Mouse (Mus musculus) myocyte (in vitro differentiated cells): ENCODE measurements around the gene Alkbh1. TPM values are rescaled to one million over a fixed set of nuclear protein-coding genes. Genes with fewer than 3 reads are reported as not detected.

Experiments
- H3K27me3 ChIP-seq: one replicate; pipeline ENCODE4 v1.6.1; 2011; ENCODE audit not compliant: control insufficient read depth, insufficient read depth, insufficient read length
- H3K36me3 ChIP-seq: one replicate; pipeline ENCODE4 v1.6.1; 2011; ENCODE audit not compliant: control insufficient read depth, insufficient read depth
- H3K4me2 ChIP-seq: one replicate; pipeline ENCODE4 v1.6.1; 2011; ENCODE audit warnings: low read depth, control low read depth
- H3K4me3 ChIP-seq: one replicate; pipeline ENCODE4 v1.5.1; 2011; ENCODE audit warnings: mild to moderate bottlenecking, control low read depth, moderate library complexity
- H3K79me2 ChIP-seq: one replicate; pipeline ENCODE4 v1.6.1; 2011; ENCODE audit not compliant: control insufficient read depth, insufficient read depth
- H3ac ChIP-seq: one replicate; pipeline ENCODE4 v1.6.1; 2011; ENCODE audit not compliant: control insufficient read depth, insufficient read length
- CEBPB ChIP-seq: IDR thresholded peaks from 2 replicates; pipeline ENCODE4 v1.6.1; 2011; ENCODE audit warnings: mild to moderate bottlenecking, moderate library complexity; ENCODE audit not compliant: poor library complexity, insufficient read depth, severe bottlenecking
- E2F4 ChIP-seq: IDR thresholded peaks from one replicate; pipeline ENCODE4 v1.6.1; 2011; ENCODE audit warnings: mild to moderate bottlenecking, control low read depth, moderate library complexity; ENCODE audit not compliant: insufficient read depth
- MAX ChIP-seq: IDR thresholded peaks from one replicate; pipeline ENCODE4 v1.6.1; 2011; ENCODE audit warnings: low read depth, mild to moderate bottlenecking, control low read depth
- MYOD1 ChIP-seq, 3 experiments: IDR thresholded peaks; one replicate each; pipeline ENCODE4 v1.6.1; 2011; ENCODE audit warnings: control low read depth in 2 of 3, low read depth in 2 of 3, mild to moderate bottlenecking in 2 of 3, moderate library complexity in 1 of 3; ENCODE audit not compliant: insufficient read length in 2 of 3, control insufficient read depth in 1 of 3
- MYOG ChIP-seq, 3 experiments: IDR thresholded peaks; one replicate each; pipeline ENCODE4 v1.6.1; 2011; ENCODE audit warnings: control low read depth in 2 of 3, low read depth in 2 of 3, mild to moderate bottlenecking in 2 of 3; ENCODE audit not compliant: insufficient read length in 2 of 3, control insufficient read depth in 1 of 3, insufficient read depth in 1 of 3
- POLR2A ChIP-seq: IDR thresholded peaks from one replicate; pipeline ENCODE4 v1.6.1; 2011; ENCODE audit warnings: low read depth, mild to moderate bottlenecking, control low read depth, moderate library complexity; ENCODE audit not compliant: insufficient read length
- POLR2AphosphoS2 ChIP-seq: IDR thresholded peaks from one replicate; pipeline ENCODE4 v1.6.1; 2011; ENCODE audit warnings: low read depth, control low read depth; ENCODE audit not compliant: insufficient read length
- REST ChIP-seq: IDR thresholded peaks from one replicate; pipeline ENCODE4 v1.6.1; 2011; ENCODE audit warnings: mild to moderate bottlenecking, control low read depth, moderate library complexity; ENCODE audit not compliant: insufficient read depth, insufficient read length
- SRF ChIP-seq: IDR thresholded peaks from one replicate; pipeline ENCODE4 v1.6.1; 2011; ENCODE audit warnings: low read depth; ENCODE audit not compliant: control insufficient read depth, insufficient read length
- TCF12 ChIP-seq: IDR thresholded peaks from one replicate; pipeline ENCODE4 v1.6.1; 2011; ENCODE audit warnings: mild to moderate bottlenecking, control low read depth; ENCODE audit not compliant: poor library complexity, insufficient read depth, severe bottlenecking
- TCF3 ChIP-seq: IDR thresholded peaks from one replicate; pipeline ENCODE4 v1.6.1; 2011; ENCODE audit warnings: low read depth, control low read depth; ENCODE audit not compliant: insufficient read length
- USF1 ChIP-seq: IDR thresholded peaks from one replicate; pipeline ENCODE4 v1.6.1; 2011; ENCODE audit warnings: low read depth, mild to moderate bottlenecking, control low read depth, moderate library complexity
- polyA plus RNA-seq: library from polyadenylated mRNA; unstranded; fragments of >200 nt; fragmentation: generic; extraction: Trizol; gene quantifications from one replicate; pipeline ENCODE4 v1.2.1, GENCODE M21; 2012; ENCODE audit warnings: missing spikeins

The Alkbh1 gene
- polyA plus RNA-seq, 1 experiment: 9.3 TPM

- no peak for TF ChIP-seq SRF
- TF ChIP-seq REST: no peak
- TF ChIP-seq MYOD1 (IDR thresholded peaks at IDR 0.05; ENCODE audit: control insufficient read depth in 1 of 3, insufficient read length in 2 of 3, low read depth in 2 of 3): no peak
- no peak for TF ChIP-seq MAX
- no peak for TF ChIP-seq POLR2AphosphoS2
- no peak for TF ChIP-seq CEBPB
- Histone ChIP-seq H3K4me3 (no peak overlapping the region), H3ac (no peak overlapping the region), H3K27me3 (no peaks in the 10 kb centered on the region), H3K36me3 (no peaks in the 10 kb centered on the region), H3K4me2 (no peak overlapping the region), H3K79me2 (no peaks in the 10 kb centered on the region)
Measured at GRCm38 (mm10) chr12:87416690-87417089, 27.1 kb downstream of the Alkbh1 start.

- no peak overlapping the region for H3ac ChIP-seq
- H3K27me3 ChIP-seq: no peaks in the 10 kb centered on the region
- no peak overlapping the region for H3K4me3 ChIP-seq
- TF ChIP-seq TCF3 (no peak), MYOG (IDR thresholded peaks at IDR 0.05; ENCODE audit: control insufficient read depth in 1 of 3, insufficient read depth in 1 of 3, insufficient read length in 2 of 3, low read depth in 2 of 3) (no peak), SRF (no peak), CEBPB (no peak), USF1 (no peak), POLR2A (no peak), E2F4 (no peak), TCF12 (no peak), REST (no peak), MYOD1 (IDR thresholded peaks at IDR 0.05; ENCODE audit: control insufficient read depth in 1 of 3, insufficient read length in 2 of 3, low read depth in 2 of 3) (no peak), POLR2AphosphoS2 (no peak), MAX (no peak)
- H3K4me2 ChIP-seq: no peak overlapping the region
- H3K36me3 ChIP-seq: no peaks in the 10 kb centered on the region
- H3K79me2 ChIP-seq: no peaks in the 10 kb centered on the region
Measured at GRCm38 (mm10) chr12:87415358-87415757, 28.5 kb downstream of the Alkbh1 start.

GRCm38 (mm10) chr12:87413179-87413790 lies 30.5 kb downstream of the Alkbh1 start:
- H3K27me3 ChIP-seq: no peaks in the 10 kb centered on the region
- H3ac ChIP-seq: no peak overlapping the region
- no peak overlapping the region for H3K4me3 ChIP-seq
- H3K4me2 ChIP-seq: no peak overlapping the region
- H3K79me2 ChIP-seq: no peaks in the 10 kb centered on the region
- H3K36me3 ChIP-seq: no peaks in the 10 kb centered on the region
- TF ChIP-seq MYOD1 (IDR thresholded peaks at IDR 0.05; ENCODE audit: control insufficient read depth in 1 of 3, insufficient read length in 2 of 3, low read depth in 2 of 3) (no peak), E2F4 (no peak), TCF3 (no peak), MAX (no peak), POLR2A (no peak), SRF (no peak), USF1 (no peak), REST (no peak), MYOG (IDR thresholded peaks at IDR 0.05; ENCODE audit: control insufficient read depth in 1 of 3, insufficient read depth in 1 of 3, insufficient read length in 2 of 3, low read depth in 2 of 3) (no peak), TCF12 (no peak), CEBPB (no peak), POLR2AphosphoS2 (no peak)

GRCm38 (mm10) chr12:87410999-87411398 lies 32.8 kb downstream of the Alkbh1 start:
- TF ChIP-seq TCF3 (no peak), MYOD1 (IDR thresholded peaks at IDR 0.05; ENCODE audit: control insufficient read depth in 1 of 3, insufficient read length in 2 of 3, low read depth in 2 of 3) (no peak)
- H3K4me3 ChIP-seq: no peak overlapping the region
- no peaks in the 10 kb centered on the region for H3K79me2 ChIP-seq
- no peak overlapping the region for H3K4me2 ChIP-seq
- H3ac ChIP-seq: no peak overlapping the region
- H3K27me3 ChIP-seq: no peaks in the 10 kb centered on the region
- H3K36me3 ChIP-seq: no peaks in the 10 kb centered on the region

GRCm38 (mm10) chr12:87409123-87409522 lies 34.7 kb downstream of the Alkbh1 start:
- Histone ChIP-seq H3K36me3 (no peaks in the 10 kb centered on the region), H3ac (no peak overlapping the region), H3K79me2 (no peaks in the 10 kb centered on the region), H3K4me3 (no peak overlapping the region), H3K4me2 (no peak overlapping the region), H3K27me3 (no peaks in the 10 kb centered on the region)
- TF ChIP-seq CEBPB (no peak), TCF12 (no peak), MYOG (IDR thresholded peaks at IDR 0.05; ENCODE audit: control insufficient read depth in 1 of 3, insufficient read depth in 1 of 3, insufficient read length in 2 of 3, low read depth in 2 of 3) (no peak), REST (no peak), USF1 (no peak), TCF3 (no peak), MAX (no peak), SRF (no peak), MYOD1 (IDR thresholded peaks at IDR 0.05; ENCODE audit: control insufficient read depth in 1 of 3, insufficient read length in 2 of 3, low read depth in 2 of 3) (no peak), POLR2AphosphoS2 (no peak), POLR2A (no peak), E2F4 (no peak)
